19 mouse cellular contexts compared by ENCODE assay signal in the genomic region with DNA sequence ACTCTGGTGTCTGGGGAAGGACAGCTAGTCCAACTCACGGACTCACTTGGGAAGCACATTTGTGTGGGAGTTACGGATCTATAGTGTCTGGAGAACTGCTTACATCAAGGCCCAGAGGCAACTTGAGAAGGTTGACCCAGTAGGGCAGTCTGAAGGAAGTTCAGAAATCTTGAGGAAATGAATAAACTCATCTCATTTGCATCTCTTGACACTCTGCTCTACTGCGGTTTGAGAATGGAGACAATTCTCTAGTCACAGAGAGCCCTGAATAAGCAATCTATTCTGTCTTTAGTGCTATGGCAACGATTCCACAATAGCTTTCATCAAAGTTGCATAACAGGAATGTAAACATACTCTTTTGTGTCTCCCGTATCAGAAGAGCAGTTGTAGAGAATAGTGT. TPM values are rescaled to one million over a fixed set of nuclear protein-coding genes. Genes with fewer than 3 reads are reported as not detected.
DNase-seq lines count a peak whose midpoint lies in the region; ATAC-seq and TF ChIP-seq lines count a peak whose summit lies in the region.
"Had no signal": no experiment of that assay in that cellular context is flagged by ENCODE, and none has a peak within 500 bp of the region (broad histone marks: within the 10 kb centered on the region; RNA-seq: fewer than 3 reads in every experiment).

No protein-coding gene starts in this region.

- H3K27ac ChIP-seq in gastrocnemius, adult 2 months, result peak overlapping the region; percentile 57
- peak overlapping the region; percentile 15; the same call in 1 of the 2 replicates for H3K27ac ChIP-seq in heart, postnatal 0 days (ENCODE audit: low read depth)
- H3K27ac ChIP-seq in lung, postnatal 0 days (ENCODE audit: low read length), result no peak overlapping the region
- H3K27ac ChIP-seq in stomach, embryonic 16.5 days (ENCODE audit: low read length), result no peak overlapping the region
- H3K27ac ChIP-seq: hindbrain, embryonic 15.5 days; limb, embryonic 15.5 days; midbrain, embryonic 10.5 days had no signal

- peak overlapping the region; percentile 46 for H3K4me3 ChIP-seq in gastrocnemius, adult 2 months
- no peak overlapping the region for H3K4me3 ChIP-seq in heart, postnatal 0 days (ENCODE audit: low read depth, low read length)
- H3K4me3 ChIP-seq in lung, postnatal 0 days (ENCODE audit: low read depth, low read length), result no peak overlapping the region
- H3K4me3 ChIP-seq in stomach, embryonic 16.5 days (replicated peaks; ENCODE audit: low read length), result no peak overlapping the region
- H3K4me3 ChIP-seq: hindbrain, embryonic 15.5 days; limb, embryonic 15.5 days; midbrain, embryonic 10.5 days had no signal

- intact Hi-C loops in gastrocnemius, adult 2 months (cut with DNase I), result no loop called here
- intact Hi-C loops in gastrocnemius, postnatal 36 days (cut with DNase I), result loop anchor here (5.0 to 10.0 kb wide), 2 partner anchors 120 to 262 kb away; no protein-coding TSS in a partner anchor
- intact Hi-C loops in heart, postnatal 36 days (cut with DNase I), result loop anchor here (5.0 kb wide), 1 partner anchor 75 kb away; no protein-coding TSS in a partner anchor

- H3K4me1 ChIP-seq in heart, postnatal 0 days (ENCODE audit: control insufficient read depth, insufficient read depth), result peaks cover 52% of the 10 kb centered on the region
- peaks cover 4% of the 10 kb centered on the region; the same call in 1 of the 2 replicates for H3K4me1 ChIP-seq in lung, postnatal 0 days (ENCODE audit: insufficient read depth, low read depth, low read length)
- peaks cover 11% of the 10 kb centered on the region for H3K4me1 ChIP-seq in stomach, embryonic 16.5 days (ENCODE audit: control insufficient read depth, insufficient read depth, low read length)

- no peak for TF ChIP-seq CTCF in gastrocnemius, adult 2 months (IDR thresholded peaks at IDR 0.05)
- no peak for TF ChIP-seq CTCF in heart, postnatal 0 days (IDR thresholded peaks at IDR 0.05; ENCODE audit: low read depth)
- no peak for TF ChIP-seq CTCF in lung, postnatal 0 days (IDR thresholded peaks at IDR 0.05)

- no peak overlapping the region for H3K9ac ChIP-seq in heart, postnatal 0 days (replicated peaks; ENCODE audit: low read depth, low read length)
- no peak overlapping the region for H3K9ac ChIP-seq in lung, postnatal 0 days (replicated peaks; ENCODE audit: low read depth)
- no peak overlapping the region for H3K9ac ChIP-seq in stomach, embryonic 16.5 days (ENCODE audit: low read length)
- H3K9ac ChIP-seq: hindbrain, embryonic 15.5 days; limb, embryonic 15.5 days had no signal

- H3K36me3 ChIP-seq in heart, postnatal 0 days (replicated peaks; ENCODE audit: control insufficient read depth, insufficient read depth, low read length), result no peaks in the 10 kb centered on the region
- H3K36me3 ChIP-seq in lung, postnatal 0 days (ENCODE audit: insufficient read depth, low read length), result no peaks in the 10 kb centered on the region
- no peaks in the 10 kb centered on the region for H3K36me3 ChIP-seq in stomach, embryonic 16.5 days (ENCODE audit: control insufficient read depth, insufficient read depth, low read length)
- H3K36me3 ChIP-seq: hindbrain, embryonic 15.5 days; limb, embryonic 15.5 days; midbrain, embryonic 10.5 days had no signal

- no peak for ATAC-seq in heart, postnatal 0 days (ENCODE audit: insufficient read depth, low read depth)
- ATAC-seq in lung, postnatal 0 days, result no peak
- no peak for ATAC-seq in stomach, embryonic 16.5 days (ENCODE audit: insufficient read depth, low FRiP score)
- ATAC-seq: forebrain, embryonic 14.5 days; intestine, embryonic 16.5 days had no signal

- no peak for DNase-seq in gastrocnemius, adult 2 months
- no peak for DNase-seq in gastrocnemius, postnatal 36 days
- DNase-seq in heart, postnatal 0 days (ENCODE audit: low spot score), result no peak
- DNase-seq in heart, postnatal 36 days, result no peak
- peak; percentile 40 for DNase-seq in lung, postnatal 0 days (ENCODE audit: low spot score)
- DNase-seq in lung, postnatal 10 days, result no peak
- DNase-seq in layer of hippocampus, adult 8-10 months (ENCODE audit: low spot score in 2 of 2), result no peak
- DNase-seq: adrenal gland, postnatal 25 days; cerebellum, adult 9-10 months; heart, adult 18-20 months; left cerebral cortex, postnatal 4 days; lung, adult 18-20 months; thymus, postnatal 36 days had no signal

- TF ChIP-seq EP300 in heart, postnatal 0 days (IDR thresholded peaks at IDR 0.05; ENCODE audit: low read depth), result no peak
- TF ChIP-seq EP300 in lung, postnatal 0 days (IDR thresholded peaks at IDR 0.05), result no peak

- peak overlapping the region; percentile 4; the same call in 1 of the 2 replicates for H3K4me2 ChIP-seq in heart, postnatal 0 days (ENCODE audit: low read depth, low read length)
- no peak overlapping the region for H3K4me2 ChIP-seq in lung, postnatal 0 days (replicated peaks; ENCODE audit: low read depth, low read length)
- peak overlapping the region; percentile 5; the same call in 1 of the 2 replicates for H3K4me2 ChIP-seq in stomach, embryonic 16.5 days (ENCODE audit: low read depth, low read length)
- H3K4me2 ChIP-seq: hindbrain, embryonic 15.5 days; limb, embryonic 15.5 days had no signal

- WGBS in heart, postnatal 0 days, result 54% methylated on average over 5 of the region's 5 CpGs
- WGBS in lung, postnatal 0 days, result 43% methylated on average over 5 of the region's 5 CpGs
- WGBS in stomach, embryonic 16.5 days, result 57% methylated on average over 5 of the region's 5 CpGs

- no peaks in the 10 kb centered on the region for H3K9me3 ChIP-seq in heart, postnatal 0 days (replicated peaks; ENCODE audit: control insufficient read depth, low read length)
- H3K9me3 ChIP-seq in lung, postnatal 0 days (ENCODE audit: low read length), result no peaks in the 10 kb centered on the region
- H3K9me3 ChIP-seq in stomach, embryonic 16.5 days (replicated peaks; ENCODE audit: control insufficient read depth, low read length), result no peaks in the 10 kb centered on the region
- H3K9me3 ChIP-seq: hindbrain, embryonic 15.5 days; limb, embryonic 15.5 days; midbrain, embryonic 10.5 days had no signal

- no peaks in the 10 kb centered on the region for H3K27me3 ChIP-seq in heart, postnatal 0 days (ENCODE audit: control insufficient read depth, insufficient read depth, low read length)
- no peaks in the 10 kb centered on the region for H3K27me3 ChIP-seq in lung, postnatal 0 days (replicated peaks; ENCODE audit: insufficient read depth, low read length)
- H3K27me3 ChIP-seq in stomach, embryonic 16.5 days (ENCODE audit: control insufficient read depth, insufficient read depth, low read length), result no peaks in the 10 kb centered on the region
- H3K27me3 ChIP-seq: limb, embryonic 15.5 days had no signal

RNA-seq across cellular contexts. Expression of a gene that starts 4.8 kb away (rescaled TPM):
- total RNA-seq in gastrocnemius, adult 2 months (2021), result 1 to 10 TPM; 2.6 to 3.3 TPM
- total RNA-seq in gastrocnemius, postnatal 36 days (2021), result 1 to 10 TPM; 1.0 to 3.8 TPM
- total RNA-seq in heart, postnatal 0 days (2014; rRNA removed; ENCODE audit: low replicate concordance), result 4.1 and 24.8 TPM in 2 replicates
- polyA plus RNA-seq in heart, postnatal 0 days (2015; fragmentation: Nextera tagmentation; extraction: Ambion mirVana), result 7.1 and 8.8 TPM in 2 replicates
- total RNA-seq in heart, postnatal 36 days (2021), result 10 to 100 TPM; 10.5 to 11.9 TPM
- 8.7 and 8.9 TPM in 2 replicates for polyA plus RNA-seq in lung, postnatal 0 days (2015; fragmentation: Nextera tagmentation; extraction: Ambion mirVana)
- 4.9 TPM in 2 replicates for polyA plus RNA-seq in stomach, embryonic 16.5 days (2015; fragmentation: Nextera tagmentation; extraction: Ambion mirVana)
- total RNA-seq in layer of hippocampus, adult 8-10 months (2022), result 1 to 10 TPM in 2 of 4 experiments, under 1 TPM in 1, not detected in 1; 0.89 to 3.3 (median 1.8) TPM

RNA-seq across cellular contexts. Expression of a gene that starts 4.8 kb away (rescaled TPM):
- total RNA-seq in gastrocnemius, adult 2 months (2021), result 10 to 100 TPM in 1 of 2 experiments, 1 to 10 TPM in 1; 7.8 to 12.9 TPM
- 1 to 10 TPM; 8.8 to 9.3 TPM for total RNA-seq in gastrocnemius, postnatal 36 days (2021)
- 41.5 and 55.6 TPM in 2 replicates for total RNA-seq in heart, postnatal 0 days (2014; rRNA removed; ENCODE audit: low replicate concordance)
- polyA plus RNA-seq in heart, postnatal 0 days (2015; fragmentation: Nextera tagmentation; extraction: Ambion mirVana), result 13.7 and 16.7 TPM in 2 replicates
- total RNA-seq in heart, postnatal 36 days (2021), result 10 to 100 TPM; 38.2 to 42.4 TPM
- 22.0 and 30.1 TPM in 2 replicates for polyA plus RNA-seq in lung, postnatal 0 days (2015; fragmentation: Nextera tagmentation; extraction: Ambion mirVana)
- polyA plus RNA-seq in stomach, embryonic 16.5 days (2015; fragmentation: Nextera tagmentation; extraction: Ambion mirVana), result 29.3 and 29.6 TPM in 2 replicates
- total RNA-seq in layer of hippocampus, adult 8-10 months (2022), result 1 to 10 TPM; 4.9 to 6.1 (median 6.0) TPM

RNA-seq across cellular contexts. Expression of a gene that starts 7.0 kb away (rescaled TPM):
- total RNA-seq in gastrocnemius, adult 2 months (2021), result 10 to 100 TPM; 10.5 to 10.7 TPM
- total RNA-seq in gastrocnemius, postnatal 36 days (2021), result 10 to 100 TPM in 1 of 2 experiments, 1 to 10 TPM in 1; 8.2 to 10.3 TPM
- total RNA-seq in heart, postnatal 0 days (2014; rRNA removed; ENCODE audit: low replicate concordance), result 25.7 and 30.2 TPM in 2 replicates
- polyA plus RNA-seq in heart, postnatal 0 days (2015; fragmentation: Nextera tagmentation; extraction: Ambion mirVana), result 7.1 and 7.8 TPM in 2 replicates
- total RNA-seq in heart, postnatal 36 days (2021), result 10 to 100 TPM; 17.2 to 17.8 TPM
- 5.4 and 5.9 TPM in 2 replicates for polyA plus RNA-seq in lung, postnatal 0 days (2015; fragmentation: Nextera tagmentation; extraction: Ambion mirVana)
- polyA plus RNA-seq in stomach, embryonic 16.5 days (2015; fragmentation: Nextera tagmentation; extraction: Ambion mirVana), result 3.4 and 3.7 TPM in 2 replicates
- 10 to 100 TPM; 21.8 to 22.8 (median 22.3) TPM for total RNA-seq in layer of hippocampus, adult 8-10 months (2022)

Comparison
In these comparisons a context has a peak if more than half of its experiments do, and no peak if none do; other contexts are left out.
1. H3K27ac ChIP-seq: peak in gastrocnemius, adult 2 months (single experiment) and heart, postnatal 0 days (single experiment); none in lung, postnatal 0 days (single experiment) and stomach, embryonic 16.5 days (single experiment).